Mouse (Mus musculus) olfactory bulb, adult 2 months (tissue): ENCODE data around the gene Hinfp.

Source experiments
- CTCF ChIP-seq: fragments of 200-500 bp; IDR thresholded peaks from 2 replicates; pipeline ENCODE4 v1.5.1; 2012; ENCODE audit warnings: low read depth, mild to moderate bottlenecking, low read length, moderate library complexity; ENCODE audit not compliant: insufficient read depth
- POLR2A ChIP-seq: fragments of 200-500 bp; IDR thresholded peaks from 2 replicates; pipeline ENCODE4 v1.6.1; 2012; ENCODE audit warnings: mild to moderate bottlenecking, low read depth, low read length, moderate library complexity; ENCODE audit not compliant: insufficient read depth

GRCm38 (mm10) chr9:44283183-44283582 lies 22.3 kb downstream of the Hinfp start:
- TF ChIP-seq POLR2A, result no peak
- TF ChIP-seq CTCF, result no peak
